Comparison of ENCODE assay signal across 14 mouse cellular contexts in genomic region chr16:76318331-76318922, GRCm38 (mm10). TPM values are rescaled to one million over a fixed set of nuclear protein-coding genes. Genes with fewer than 3 reads are reported as not detected.
A peak's percentile ranks its signal among the peaks of the same experiment; 100 is the strongest.
DNase-seq lines count a peak whose midpoint lies in the region; ATAC-seq lines count a peak whose summit lies in the region.
"Had no signal": no experiment of that assay in that cellular context is flagged by ENCODE, and none has a peak within 500 bp of the region (broad histone marks: within the 10 kb centered on the region; RNA-seq: fewer than 3 reads in every experiment).

No protein-coding gene starts in this region.

- DNase-seq in midbrain, embryonic 10.5 days (ENCODE audit: low spot score): no peak
- no peak for DNase-seq in liver, embryonic 11.5 days (ENCODE audit: low spot score)
- DNase-seq in adrenal gland, adult 8-10 months: no peak
- no peak for DNase-seq in gastrocnemius, postnatal 10 days
- DNase-seq in frontal cortex, postnatal 36 days (ENCODE audit: low spot score in 2 of 2): no peak
- DNase-seq: cerebellum, adult 9-10 months; heart, adult 18-20 months; heart, postnatal 4 days; lung, postnatal 14 days had no signal

- no peak overlapping the region for H3K9ac ChIP-seq in midbrain, embryonic 13.5 days (replicated peaks)
- H3K9ac ChIP-seq in liver, embryonic 11.5 days (ENCODE audit: low read depth, low read length): no peak overlapping the region; the same call in 1 of the 2 replicates
- no peak overlapping the region for H3K9ac ChIP-seq in midbrain, embryonic 16.5 days (ENCODE audit: low read depth, low read length)
- H3K9ac ChIP-seq: limb, embryonic 13.5 days had no signal

- H3K4me3 ChIP-seq in midbrain, embryonic 13.5 days (replicated peaks): no peak overlapping the region
- H3K4me3 ChIP-seq in midbrain, embryonic 10.5 days: no peak overlapping the region
- peak overlapping the region; percentile 10; the same call in 1 of the 2 replicates for H3K4me3 ChIP-seq in liver, embryonic 11.5 days (ENCODE audit: low read depth, low read length)
- H3K4me3 ChIP-seq in midbrain, embryonic 16.5 days (ENCODE audit: low read depth, low read length): no peak overlapping the region
- H3K4me3 ChIP-seq: embryonic facial prominence, embryonic 10.5 days; limb, embryonic 13.5 days had no signal

- peak overlapping the region; percentile 75 for H3K27ac ChIP-seq in midbrain, embryonic 13.5 days
- H3K27ac ChIP-seq in midbrain, embryonic 10.5 days (replicated peaks): no peak overlapping the region
- H3K27ac ChIP-seq in liver, embryonic 11.5 days (ENCODE audit: low read depth, low read length): peak overlapping the region; percentile 59
- peak overlapping the region; percentile 57; the same call in 1 of the 2 replicates for H3K27ac ChIP-seq in midbrain, embryonic 16.5 days (ENCODE audit: low read length)
- H3K27ac ChIP-seq: embryonic facial prominence, embryonic 10.5 days; limb, embryonic 13.5 days had no signal

- H3K27me3 ChIP-seq in midbrain, embryonic 13.5 days: no peaks in the 10 kb centered on the region
- H3K27me3 ChIP-seq in midbrain, embryonic 10.5 days (ENCODE audit: low read depth, poor library complexity, severe bottlenecking): peaks cover 13% of the 10 kb centered on the region
- no peaks in the 10 kb centered on the region for H3K27me3 ChIP-seq in liver, embryonic 11.5 days (replicated peaks; ENCODE audit: control insufficient read depth, insufficient read depth, low read length)
- H3K27me3 ChIP-seq in midbrain, embryonic 16.5 days (ENCODE audit: control insufficient read depth, insufficient read depth, low read depth, low read length): no peaks in the 10 kb centered on the region
- H3K27me3 ChIP-seq: limb, embryonic 13.5 days had no signal

- H3K4me2 ChIP-seq in midbrain, embryonic 13.5 days (replicated peaks): peak overlapping the region; percentile 26
- H3K4me2 ChIP-seq in liver, embryonic 11.5 days: peak overlapping the region; percentile 49
- H3K4me2 ChIP-seq in midbrain, embryonic 16.5 days (ENCODE audit: low read length): peak overlapping the region; percentile 31
- H3K4me2 ChIP-seq: limb, embryonic 13.5 days had no signal

- H3K4me1 ChIP-seq in midbrain, embryonic 13.5 days (replicated peaks): peaks cover 53% of the 10 kb centered on the region
- H3K4me1 ChIP-seq in midbrain, embryonic 10.5 days: peaks cover 74% of the 10 kb centered on the region
- H3K4me1 ChIP-seq in liver, embryonic 11.5 days (replicated peaks; ENCODE audit: control insufficient read depth, insufficient read depth, low read length): peaks cover 75% of the 10 kb centered on the region
- peaks cover 37% of the 10 kb centered on the region for H3K4me1 ChIP-seq in midbrain, embryonic 16.5 days (ENCODE audit: control insufficient read depth, insufficient read depth, low read length)

- H3K36me3 ChIP-seq in midbrain, embryonic 13.5 days: no peaks in the 10 kb centered on the region
- H3K36me3 ChIP-seq in midbrain, embryonic 10.5 days: no peaks in the 10 kb centered on the region
- H3K36me3 ChIP-seq in liver, embryonic 11.5 days (ENCODE audit: control insufficient read depth, insufficient read depth, low read length): no peaks in the 10 kb centered on the region
- no peaks in the 10 kb centered on the region for H3K36me3 ChIP-seq in midbrain, embryonic 16.5 days (ENCODE audit: control insufficient read depth, insufficient read depth, low read length)
- H3K36me3 ChIP-seq: limb, embryonic 13.5 days had no signal

- H3K9me3 ChIP-seq in midbrain, embryonic 13.5 days: no peaks in the 10 kb centered on the region
- no peaks in the 10 kb centered on the region for H3K9me3 ChIP-seq in midbrain, embryonic 10.5 days (replicated peaks)
- no peaks in the 10 kb centered on the region for H3K9me3 ChIP-seq in liver, embryonic 11.5 days (ENCODE audit: control insufficient read depth, low read length)
- no peaks in the 10 kb centered on the region for H3K9me3 ChIP-seq in midbrain, embryonic 16.5 days (replicated peaks; ENCODE audit: control insufficient read depth, low read length, poor library complexity, severe bottlenecking)
- H3K9me3 ChIP-seq: embryonic facial prominence, embryonic 10.5 days; limb, embryonic 13.5 days had no signal

- 46% methylated on average over 13 of the region's 13 CpGs for WGBS in midbrain, embryonic 13.5 days
- 82% methylated on average over 13 of the region's 13 CpGs for WGBS in midbrain, embryonic 10.5 days
- 61% methylated on average over 13 of the region's 13 CpGs for WGBS in liver, embryonic 11.5 days
- WGBS in midbrain, embryonic 16.5 days: 39% methylated on average over 13 of the region's 13 CpGs

- peak; percentile 9; the same call in 1 of the 2 replicates for ATAC-seq in midbrain, embryonic 13.5 days
- ATAC-seq in erythroid progenitor cell, adult 5-6 weeks (replicated peaks; ENCODE audit: low FRiP score, poor library complexity, severe bottlenecking): peak; percentile 36
- ATAC-seq in liver, embryonic 11.5 days (replicated peaks; ENCODE audit: low FRiP score): peak; percentile 62
- ATAC-seq in midbrain, embryonic 16.5 days: peak; percentile 37

RNA-seq across cellular contexts. Expression of gene Nrip1, which starts 55.2 kb away (rescaled TPM):
- polyA plus RNA-seq in midbrain, embryonic 13.5 days (2015; fragmentation: Nextera tagmentation; extraction: Ambion mirVana): 28.1 and 30.1 TPM in 2 replicates
- polyA plus RNA-seq in midbrain, embryonic 10.5 days (2016; fragmentation: Nextera tagmentation; extraction: Ambion mirVana): 31.9 and 40.0 TPM in 2 replicates
- total RNA-seq in erythroid progenitor cell, adult 5-6 weeks (2015; ENCODE audit: low replicate concordance): 72.1 and 83.4 TPM in 2 replicates
- 62.9 and 99.2 TPM in 2 replicates for total RNA-seq in erythroid progenitor cell, adult 5-6 weeks (2017; ENCODE audit: low replicate concordance)
- 35.0 and 37.3 TPM in 2 replicates for polyA plus RNA-seq in liver, embryonic 11.5 days (2014; fragmentation: Nextera tagmentation; extraction: Ambion mirVana)
- polyA plus RNA-seq in midbrain, embryonic 16.5 days (2015; fragmentation: Nextera tagmentation; extraction: Ambion mirVana): 30.0 and 31.4 TPM in 2 replicates
- 100 to 1,000 TPM in 2 of 4 experiments, 10 to 100 TPM in 2; 86.7 to 143 (median 105) TPM for total RNA-seq in adrenal gland, adult 8-10 months (2022)
- total RNA-seq in gastrocnemius, postnatal 10 days (2021): 10 to 100 TPM; 37.3 to 41.4 TPM

Comparison
In these comparisons a context has a peak if more than half of its experiments do, and no peak if none do; other contexts are left out.
1. ATAC-seq: peak in every context shown above with its lines; median percentile 62 in liver, embryonic 11.5 days; 37 in midbrain, embryonic 16.5 days; 36 in erythroid progenitor cell, adult 5-6 weeks; 9 in midbrain, embryonic 13.5 days.